Mouse (Mus musculus): ENCODE results near the gene Sec61g. TPM values are rescaled to one million over a fixed set of nuclear protein-coding genes. Genes with fewer than 3 reads are reported as not detected.
"Not testable (repeated sequence)": the region's sequence is repeated elsewhere in the genome, so short reads cannot be mapped to it uniquely, and the experiment has no call there.

Gene Sec61g
- 10 to 100 TPM in 1 of 2 experiments, 1 to 10 TPM in 1; 8.4 to 14.8 TPM for total RNA-seq (2021)
- long read RNA-seq, experiment 1, transcript Sec61g-202 (4 exons, 691 nt) = minor isoform, 5 of 197 reads
- long read RNA-seq, experiment 1, transcript Sec61g-203 (4 exons, 1,862 nt) = major isoform, 170 of 197 reads
- long read RNA-seq, experiment 1, partial matches to known transcripts = 10 of 197 reads
- long read RNA-seq, experiment 1, other reads (novel, unspliced or antisense) = 7 of 197 reads
- long read RNA-seq, experiment 2, transcript Sec61g-203 (4 exons, 1,862 nt) = major isoform, 115 of 130 reads
- long read RNA-seq, experiment 2, partial matches to known transcripts = 4 of 130 reads
- long read RNA-seq, experiment 2, other reads (novel, unspliced or antisense) = 3 of 130 reads

GRCm38 (mm10) chr11:16508052-16508654 lies at the start of gene Sec61g:
Gene Sec61g (minus strand): TSS chr11:16508484.
- DNase-seq = peak; percentile 94 to 95

DNA sequence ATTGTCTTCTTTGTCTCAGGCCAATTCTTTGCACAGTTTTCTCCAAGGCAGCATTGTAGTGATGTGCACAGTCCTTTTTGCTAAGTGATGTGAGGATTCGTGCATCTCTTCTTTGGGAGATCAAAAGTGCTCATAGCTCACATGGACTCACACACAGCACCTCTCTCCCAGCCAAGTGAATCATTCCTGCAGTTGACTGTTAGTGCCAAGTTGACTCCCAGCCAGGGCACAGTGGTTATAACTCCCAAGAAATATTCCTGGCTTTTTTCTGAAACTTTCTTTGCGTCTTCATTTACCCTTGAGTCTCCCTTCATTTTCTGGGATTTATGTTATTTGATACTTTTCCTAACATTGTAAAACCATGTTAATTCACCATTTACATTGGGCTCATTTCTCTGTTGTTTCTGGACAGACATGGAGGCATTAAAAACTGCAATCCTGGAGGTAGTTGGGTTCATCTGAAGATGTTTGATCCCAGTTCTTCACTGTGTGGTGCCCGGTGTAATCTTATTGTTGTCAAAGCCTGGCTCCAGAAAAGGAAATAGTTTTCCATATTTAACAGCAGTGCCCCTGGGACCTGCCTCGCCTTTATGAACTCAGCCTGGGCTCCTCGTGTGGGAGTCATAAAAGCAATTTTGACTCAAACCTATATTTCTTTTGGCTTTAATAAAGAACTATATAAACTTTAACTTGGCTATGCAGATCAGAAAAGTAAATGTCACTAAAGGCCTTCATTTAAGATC lies 38.3 kb upstream of the Sec61g start:
- peak; percentile 64 for DNase-seq

GRCm38 (mm10) chr11:16537379-16537778 lies 29.1 kb upstream of the Sec61g start:
- DNase-seq = no peak

DNA sequence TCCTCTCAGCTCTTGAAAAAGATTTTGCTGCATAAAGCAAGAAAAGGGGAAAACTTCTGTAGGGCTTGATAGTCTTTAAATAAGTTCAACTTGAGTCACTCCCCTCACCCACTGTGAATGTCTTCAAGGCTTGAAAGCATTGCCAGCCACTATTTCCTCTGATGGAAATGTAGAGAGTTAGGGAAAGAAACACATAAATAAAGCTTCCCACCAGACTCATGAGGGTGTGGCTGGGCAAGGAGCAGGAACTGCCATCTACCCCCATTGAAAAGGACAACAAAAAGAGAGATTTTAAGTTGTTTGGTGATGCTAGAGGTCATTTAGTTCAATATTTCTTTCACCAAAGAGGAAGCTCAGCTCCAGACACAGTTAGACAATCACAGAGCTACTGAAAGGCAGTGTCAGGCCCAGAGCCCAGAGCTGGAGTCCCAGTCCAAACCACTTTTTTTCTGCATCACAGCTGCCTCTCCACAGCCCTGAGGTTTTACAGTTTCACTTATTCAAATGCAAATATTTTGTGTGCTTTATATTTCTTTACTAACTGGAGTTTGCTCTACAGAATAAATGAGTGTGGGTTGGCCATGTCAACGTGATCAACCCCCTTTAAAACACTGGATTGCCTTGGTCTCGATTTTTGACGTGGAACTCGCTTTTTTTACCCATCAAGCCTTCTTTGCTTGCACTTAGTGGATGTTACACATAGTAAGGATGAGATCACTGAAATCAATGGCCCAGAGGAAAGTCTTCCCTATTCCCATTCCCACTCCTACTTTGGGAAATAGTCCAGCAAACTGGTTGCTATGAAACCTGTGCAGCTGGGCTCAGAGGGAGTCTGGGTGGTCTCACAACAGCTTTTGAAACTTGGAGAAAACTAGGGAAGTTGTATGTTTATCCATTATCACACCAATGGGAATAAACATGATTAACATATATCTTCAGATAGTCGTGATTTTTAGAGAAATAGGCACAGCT lies 26.6 kb upstream of the Sec61g start:
- no peak for DNase-seq

- DNase-seq = no peak
Observed at GRCm38 (mm10) chr11:16532877-16533276, 24.6 kb upstream of the Sec61g start.

GRCm38 (mm10) chr11:16528909-16529308 lies 20.6 kb upstream of the Sec61g start:
- no peak for DNase-seq

GRCm38 (mm10) chr11:16528391-16528790 lies 20.1 kb upstream of the Sec61g start:
- no peak for DNase-seq

- no peak for DNase-seq
Observed at GRCm38 (mm10) chr11:16527743-16528142, 19.5 kb upstream of the Sec61g start.

DNA sequence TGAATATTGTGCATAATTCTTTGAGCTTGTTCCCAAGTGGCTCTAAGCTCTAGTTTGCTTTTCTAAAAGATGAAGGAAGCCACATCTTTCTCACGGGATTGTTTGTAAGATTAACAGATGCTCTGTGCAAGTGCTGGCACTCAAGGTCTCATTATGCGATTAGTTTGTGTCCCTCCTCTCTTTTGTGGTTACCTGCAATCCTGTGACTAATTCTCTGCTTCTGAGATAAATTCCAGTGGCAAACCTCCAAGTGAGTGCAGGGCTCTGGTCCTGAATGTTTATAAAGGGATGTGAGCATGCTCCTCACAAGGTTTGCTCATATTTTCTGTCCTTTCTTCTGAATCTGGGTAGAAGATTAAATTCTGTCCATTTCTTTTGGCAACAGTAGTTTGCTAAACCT lies 18.2 kb upstream of the Sec61g start:
- no peak for DNase-seq

- no peak for DNase-seq
Observed at GRCm38 (mm10) chr11:16525724-16526123, 17.4 kb upstream of the Sec61g start.

DNA sequence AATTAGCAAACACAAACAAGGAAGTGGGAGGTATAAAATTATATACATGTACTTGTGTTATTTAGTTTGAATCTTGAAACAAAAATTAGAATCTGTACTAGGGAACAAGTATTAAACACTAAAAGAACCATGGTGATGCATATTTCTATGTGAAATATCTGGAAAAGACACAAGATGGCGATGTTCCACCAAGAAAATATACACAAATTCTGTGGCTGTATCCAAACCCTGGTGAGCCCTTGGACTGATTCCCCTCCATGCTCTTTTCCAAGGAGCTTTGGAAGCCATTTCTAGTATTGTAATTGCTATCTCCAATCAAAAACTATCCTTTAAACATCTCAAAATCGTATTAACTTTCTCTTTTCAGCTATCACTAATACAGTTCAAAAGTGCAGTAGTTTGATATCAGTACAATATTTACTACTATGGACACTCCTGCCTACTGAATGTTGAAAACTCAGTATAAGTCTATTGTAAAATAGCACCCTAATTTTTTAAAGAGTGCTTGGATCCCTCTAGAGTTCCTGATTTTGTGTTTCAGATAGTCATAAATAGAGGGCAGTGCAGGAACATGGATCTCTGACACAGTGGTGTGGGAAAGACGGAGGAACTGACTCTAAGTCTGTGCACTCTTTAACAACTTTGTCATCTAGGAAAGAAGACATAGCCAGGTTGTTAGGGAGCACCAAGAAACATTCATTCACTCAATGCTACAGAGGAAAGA lies 16.8 kb upstream of the Sec61g start:
- peak in 1 of 2 experiments; percentile 8 for DNase-seq

GRCm38 (mm10) chr11:16515081-16515480 lies 6.8 kb upstream of the Sec61g start:
- DNase-seq = not testable (repeated sequence)

- DNase-seq = not testable (repeated sequence)
Observed at GRCm38 (mm10) chr11:16514221-16514620, 5.9 kb upstream of the Sec61g start.

- DNase-seq = peak; percentile 15 to 29
Observed at GRCm38 (mm10) chr11:16507385-16508051, 766 bp downstream of the Sec61g start.

- DNase-seq = no peak
Observed at GRCm38 (mm10) chr11:16505999-16506398, 2.3 kb downstream of the Sec61g start.

- no peak for DNase-seq
Observed at GRCm38 (mm10) chr11:16503150-16503549, 5.1 kb downstream of the Sec61g start.

DNA sequence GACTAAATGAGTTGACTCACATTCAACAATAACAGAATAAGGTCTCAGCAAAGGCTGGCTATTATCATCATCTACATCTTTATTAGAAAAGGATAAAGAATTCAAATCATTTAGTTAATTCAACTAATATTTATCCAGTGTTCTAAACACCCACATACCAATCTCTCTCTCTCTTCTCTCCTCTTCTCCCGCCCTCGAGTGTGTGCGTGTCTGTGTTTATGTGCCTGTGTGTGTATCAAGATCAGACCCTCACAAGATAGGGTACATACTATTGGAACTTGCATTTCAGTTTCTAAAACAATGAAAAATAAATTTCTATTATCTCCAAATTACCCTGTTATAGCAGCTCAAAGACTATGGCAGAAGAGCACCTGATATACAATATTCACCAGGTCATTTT lies 5.5 kb downstream of the Sec61g start:
- no peak for DNase-seq

DNA sequence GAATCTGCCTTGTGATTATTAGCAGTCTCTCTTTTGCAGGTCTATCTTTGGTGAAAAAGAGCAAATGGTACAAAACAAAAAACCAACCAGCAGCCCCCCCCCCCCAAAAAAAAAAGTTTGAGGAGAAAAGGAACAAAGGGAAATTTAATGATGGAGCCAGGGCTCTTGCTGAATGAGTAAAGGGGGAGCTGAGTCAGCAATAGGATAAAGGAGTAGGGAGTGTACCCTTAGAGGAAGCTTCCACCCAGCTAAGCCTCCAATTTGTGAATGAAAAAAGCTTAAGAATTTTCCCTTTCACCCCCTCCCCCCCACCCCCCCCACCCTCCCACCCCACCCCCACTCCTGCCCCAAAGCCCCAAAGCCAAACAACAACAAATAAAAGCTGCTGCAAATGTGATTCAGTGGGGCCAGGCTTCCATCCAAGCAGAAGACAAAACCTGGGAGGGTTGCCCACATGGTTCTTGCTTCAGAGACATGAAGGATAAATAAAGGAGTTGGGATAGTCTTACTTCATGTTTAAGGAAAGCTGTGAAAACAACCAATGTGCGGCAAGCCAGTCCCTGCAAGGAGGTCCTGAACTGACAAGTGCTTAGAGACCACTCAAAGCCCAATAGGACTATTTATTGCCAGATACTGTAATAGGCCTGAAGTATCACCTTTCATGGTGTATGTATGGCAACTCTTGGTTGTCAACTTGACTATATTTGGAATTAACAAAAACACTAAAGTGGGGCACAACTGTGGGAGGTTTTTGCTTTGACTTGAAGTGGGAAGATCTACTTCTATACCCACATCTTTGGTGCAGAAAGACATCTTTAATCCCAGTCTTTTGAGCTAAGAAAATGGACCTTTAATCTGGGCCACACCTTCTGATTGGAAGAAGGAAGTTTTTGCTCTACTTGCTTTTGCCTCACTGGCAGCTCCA lies 9.3 kb downstream of the Sec61g start:
- no peak for DNase-seq

Data from adrenal gland, postnatal 36 days (tissue).